ENCODE assay signal across 8 mouse cellular contexts in genomic region chr5:149411509-149412193, GRCm38 (mm10). TPM values are rescaled to one million over a fixed set of nuclear protein-coding genes. Genes with fewer than 3 reads are reported as not detected.
A peak's percentile ranks its signal among the peaks of the same experiment; 100 is the strongest.
DNase-seq lines count a peak whose midpoint lies in the region; ATAC-seq and TF ChIP-seq lines count a peak whose summit lies in the region.

TSS of gene Medag (plus strand) at chr5:149411749.

- peak; percentile 78 for ATAC-seq in lung, embryonic 16.5 days (ENCODE audit: low read depth)

- WGBS in lung, embryonic 16.5 days, result 5% methylated on average over 38 of the region's 38 CpGs

- peaks cover 6% of the 10 kb centered on the region for H3K9me3 ChIP-seq in E14TG2a.4 (ENCODE audit: low read length)
- H3K9me3 ChIP-seq in lung, embryonic 16.5 days (ENCODE audit: control insufficient read depth, low read length), result 0 out of 2 replicates have a peak, but pooled peaks cover 4% of the 10 kb centered on the region

- H3K27ac ChIP-seq in lung, embryonic 16.5 days (ENCODE audit: low read length), result no peak within 1 kb of the TSS

- TF ChIP-seq CTCF in E14TG2a.4 (conservative IDR thresholded peaks at IDR 0.05; ENCODE audit: low read length), result no peak

- H3K4me2 ChIP-seq in lung, embryonic 16.5 days (ENCODE audit: low read depth, low read length), result peak within 1 kb of the TSS; percentile 53

- H3K36me3 ChIP-seq in E14TG2a.4 (ENCODE audit: insufficient read depth, low read length), result no peaks in the 10 kb centered on the region
- H3K36me3 ChIP-seq in lung, embryonic 16.5 days (ENCODE audit: control insufficient read depth, insufficient read depth, low read length), result no peaks in the 10 kb centered on the region

- peak within 1 kb of the TSS; percentile 75 for H3K4me3 ChIP-seq in E14TG2a.4 (replicated peaks; ENCODE audit: low read length)
- H3K4me3 ChIP-seq in lung, embryonic 16.5 days (ENCODE audit: low read length), result peak within 1 kb of the TSS; percentile 32

- peaks cover 14% of the 10 kb centered on the region for H3K4me1 ChIP-seq in E14TG2a.4 (replicated peaks; ENCODE audit: low read depth, low read length)
- H3K4me1 ChIP-seq in lung, embryonic 16.5 days (replicated peaks; ENCODE audit: control insufficient read depth, insufficient read depth, low read length), result peaks cover 5% of the 10 kb centered on the region

- intact Hi-C loops in heart, postnatal 36 days (cut with DNase I), result no loop called here

- H3K9ac ChIP-seq in lung, embryonic 16.5 days (ENCODE audit: low read length), result peak within 1 kb of the TSS; percentile 21; the same call in 1 of the 2 replicates

- peaks cover 69% of the 10 kb centered on the region for H3K27me3 ChIP-seq in E14TG2a.4 (ENCODE audit: insufficient read depth, low read length)
- H3K27me3 ChIP-seq in lung, embryonic 16.5 days (ENCODE audit: control insufficient read depth, insufficient read depth, low read depth, low read length), result no peaks in the 10 kb centered on the region; the same call in 1 of the 2 replicates

- DNase-seq in cerebellum, adult 8-10 months, result peak; percentile 75
- DNase-seq in frontal cortex, adult 2 months (ENCODE audit: extremely low spot score in 1 of 2, low spot score in 1 of 2), result peak; percentile 50 to 81
- DNase-seq in heart, postnatal 36 days, result peak; percentile 80 to 86
- peak; percentile 31 to 49 for DNase-seq in layer of hippocampus, postnatal 10 days (ENCODE audit: low spot score in 2 of 2)
- DNase-seq in retina, postnatal 1 day, result peak; percentile 72
- no peak for DNase-seq in thymus, postnatal 25 days

RNA-seq across cellular contexts. Expression of gene Medag, which starts in this region (rescaled TPM):
- polyA plus RNA-seq in frontal cortex, adult 2 months (2012; rRNA removed), result 10.9 and 11.9 TPM in 2 replicates
- 10 to 100 TPM; 15.3 to 20.8 TPM for total RNA-seq in heart, postnatal 36 days (2021)
- total RNA-seq in layer of hippocampus, postnatal 10 days (2021), result 1 to 10 TPM in 1 of 2 experiments, under 1 TPM in 1; 0.78 to 1.3 TPM
- 1.2 and 1.6 TPM in 2 replicates for polyA plus RNA-seq in lung, embryonic 16.5 days (2015; fragmentation: Nextera tagmentation; extraction: Ambion mirVana)

Comparison
In these comparisons a context has a peak if more than half of its experiments do, and no peak if none do; other contexts are left out.
1. RNA of gene Medag (total RNA-seq): 15.3 to 20.8 TPM in heart, postnatal 36 days; 0.78 to 1.3 TPM in layer of hippocampus, postnatal 10 days; every median in the first group is over 4 times any median in the second.